Mouse (Mus musculus) adrenal gland, adult (tissue): ENCODE data around the gene Sept4.
A peak's percentile ranks its signal among the peaks of the same experiment; 100 is the strongest.

ENCODE experiments used
- DNase-seq, 2 experiments: peaks; one replicate each; pipeline ENCODE4 v3.0.0; 2022 to 2023; ENCODE audit warnings: low spot score in 1 of 2; ENCODE audit not compliant: inconsistent age in 2 of 2

Gene Sept4

GRCm38 (mm10) chr11:87578963-87579601 is 10.4 kb downstream of the Sept4 start:
- peak; percentile 38 to 65 for DNase-seq

- DNase-seq = peak in 1 of 2 experiments; percentile 32
Observed at GRCm38 (mm10) chr11:87579713-87580112, 11.0 kb downstream of the Sept4 start.

GRCm38 (mm10) chr11:87580543-87581085 is 11.9 kb downstream of the Sept4 start:
- peak in 1 of 2 experiments; percentile 31 for DNase-seq

- DNase-seq = peak in 1 of 2 experiments; percentile 25
Observed at GRCm38 (mm10) chr11:87581161-87581865, 12.6 kb downstream of the Sept4 start.

- DNase-seq = peak; percentile 73 to 74
Observed at GRCm38 (mm10) chr11:87581933-87582710, 13.4 kb downstream of the Sept4 start.

- DNase-seq = no peak
Observed at GRCm38 (mm10) chr11:87583291-87584034, 14.8 kb downstream of the Sept4 start.

GRCm38 (mm10) chr11:87584711-87585505 is 16.2 kb downstream of the Sept4 start:
- peak; percentile 3 to 62 for DNase-seq

GRCm38 (mm10) chr11:87587211-87587874 is 18.6 kb downstream of the Sept4 start:
- no peak for DNase-seq

GRCm38 (mm10) chr11:87589605-87590004 is 20.9 kb downstream of the Sept4 start:
- DNase-seq = peak in 1 of 2 experiments; percentile 50

- peak; percentile 63 to 88 for DNase-seq
Observed at GRCm38 (mm10) chr11:87590841-87591525, 22.3 kb downstream of the Sept4 start.

- DNase-seq = peak; percentile 100
Observed at GRCm38 (mm10) chr11:87591526-87592353, 23.0 kb downstream of the Sept4 start, which contains the start of gene Mtmr4. Gene Mtmr4, plus strand, starts transcription at chr11:87592162.

- no peak for DNase-seq
Observed at GRCm38 (mm10) chr11:87592354-87592695, 23.6 kb downstream of the Sept4 start.

GRCm38 (mm10) chr11:87592713-87593598 is 24.3 kb downstream of the Sept4 start:
- peak in 1 of 2 experiments; percentile 41 for DNase-seq

GRCm38 (mm10) chr11:87595327-87595841 is 26.7 kb downstream of the Sept4 start:
- DNase-seq = peak; percentile 93 to 96

- DNase-seq = no peak
Observed at GRCm38 (mm10) chr11:87595976-87596375, 27.3 kb downstream of the Sept4 start.

- DNase-seq = peak in 1 of 2 experiments; percentile 37
Observed at GRCm38 (mm10) chr11:87596492-87596891, 27.8 kb downstream of the Sept4 start.

- peak in 1 of 2 experiments; percentile 30 for DNase-seq
Observed at GRCm38 (mm10) chr11:87597061-87597460, 28.4 kb downstream of the Sept4 start.
